Mouse (Mus musculus): ENCODE results near the gene Trim9.

GRCm38 (mm10) chr12:70348026-70348425 is 612 bp upstream of the Trim9 start:
- no peak for TF ChIP-seq GATA1 (IDR thresholded peaks at IDR 0.05; ENCODE audit: low read length)
- no peak for TF ChIP-seq TAL1 (IDR thresholded peaks at IDR 0.05; ENCODE audit: low read length)
